Mouse (Mus musculus) neural tube, embryonic 15.5 days (tissue): Measurements from ENCODE around the gene Crebrf. TPM values are rescaled to one million over a fixed set of nuclear protein-coding genes. Genes with fewer than 3 reads are reported as not detected.
A peak's percentile ranks its signal among the peaks of the same experiment; 100 is the strongest.

ENCODE experiments used
- ATAC-seq: fragments of 200-750 bp; cut with Nextera tagmentation; 2 replicates; pipeline ENCODE4 v1.8.0; 2017; ENCODE audit warnings: mild to moderate bottlenecking, moderate TSS enrichment, moderate library complexity; ENCODE audit not compliant: low FRiP score
- H3K27ac ChIP-seq: fragments of 300-500 bp; sonication (generic); replicated peaks from 2 replicates; pipeline ENCODE4 v1.5.1; 2015; ENCODE audit warnings: mild to moderate bottlenecking, inconsistent platforms
- H3K27me3 ChIP-seq: fragments of 300-500 bp; sonication (generic); replicated peaks from 2 replicates; pipeline ENCODE4 v1.6.1; 2015; ENCODE audit warnings: inconsistent platforms
- H3K36me3 ChIP-seq: fragments of 300-500 bp; sonication (generic); 2 replicates; pipeline ENCODE4 v1.6.1; 2015; ENCODE audit warnings: inconsistent platforms
- H3K4me1 ChIP-seq: fragments of 300-500 bp; sonication (generic); 2 replicates; pipeline ENCODE4 v1.6.1; 2015; ENCODE audit warnings: inconsistent platforms
- H3K4me2 ChIP-seq: fragments of 300-500 bp; sonication (generic); 2 replicates; pipeline ENCODE4 v1.6.1; 2015; ENCODE audit warnings: inconsistent platforms, mild to moderate bottlenecking, moderate library complexity
- H3K4me3 ChIP-seq: fragments of 300-500 bp; sonication (generic); replicated peaks from 2 replicates; pipeline ENCODE4 v1.5.1; 2015; ENCODE audit warnings: mild to moderate bottlenecking, inconsistent platforms
- H3K9ac ChIP-seq: fragments of 300-500 bp; sonication (generic); replicated peaks from 2 replicates; pipeline ENCODE4 v1.6.1; 2015; ENCODE audit warnings: mild to moderate bottlenecking, inconsistent platforms
- H3K9me3 ChIP-seq: fragments of 300-500 bp; sonication (generic); replicated peaks from 2 replicates; pipeline ENCODE4 v1.6.1; 2016; ENCODE audit warnings: inconsistent platforms
- WGBS: fragments of 180-500 bp; shearing (Covaris S2); methylation state at CpG from one replicate; pipeline ENCODE4 v1.1.7; 2015; ENCODE audit warnings: mixed read lengths; 5-methylcytosine and 5-hydroxymethylcytosine counted together
- polyA plus RNA-seq: library from polyadenylated mRNA; unstranded; fragments of >200 nt; fragmentation: Nextera tagmentation; extraction: Ambion mirVana; gene quantifications from 2 replicates; pipeline ENCODE4 v1.2.1, GENCODE M21; 2015

Crebrf gene
- polyA plus RNA-seq, 1 experiment from 2014 or later: 11.4 TPM

DNA sequence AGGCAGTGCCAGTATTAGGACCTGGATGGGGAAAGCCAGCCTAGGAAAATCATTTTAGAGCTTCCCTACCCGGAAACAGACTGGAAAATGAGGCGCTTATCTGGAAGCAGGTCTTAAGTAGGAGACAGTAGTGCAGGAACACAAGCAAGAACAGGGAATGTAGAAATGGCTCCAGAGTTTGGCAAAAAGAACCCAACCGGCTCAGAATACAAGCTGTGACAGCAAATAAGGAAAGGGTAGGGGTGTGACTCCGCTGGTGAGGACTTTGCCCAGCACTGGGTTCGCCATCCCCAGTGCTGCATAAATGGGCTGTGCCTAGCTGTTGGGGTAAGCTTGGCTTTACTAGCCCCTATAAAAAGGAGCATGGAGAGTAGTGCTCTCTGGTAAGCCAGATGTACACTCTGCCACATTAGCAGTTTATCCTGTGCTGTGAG is 66.2 kb downstream of the Crebrf start:
- ATAC-seq: no peak
- peak overlapping the region; percentile 79 for H3K9ac ChIP-seq
- H3K9me3 ChIP-seq: no peaks in the 10 kb centered on the region
- H3K4me3 ChIP-seq: peak overlapping the region; percentile 78
- peaks cover 32% of the 10 kb centered on the region for H3K36me3 ChIP-seq
- peak overlapping the region; percentile 84 for H3K27ac ChIP-seq
- peak overlapping the region; percentile 94 for H3K4me2 ChIP-seq
- no peaks in the 10 kb centered on the region for H3K27me3 ChIP-seq
- H3K4me1 ChIP-seq: peaks cover 13% of the 10 kb centered on the region
- WGBS: 27% methylated on average over 5 of the region's 5 CpGs

DNA sequence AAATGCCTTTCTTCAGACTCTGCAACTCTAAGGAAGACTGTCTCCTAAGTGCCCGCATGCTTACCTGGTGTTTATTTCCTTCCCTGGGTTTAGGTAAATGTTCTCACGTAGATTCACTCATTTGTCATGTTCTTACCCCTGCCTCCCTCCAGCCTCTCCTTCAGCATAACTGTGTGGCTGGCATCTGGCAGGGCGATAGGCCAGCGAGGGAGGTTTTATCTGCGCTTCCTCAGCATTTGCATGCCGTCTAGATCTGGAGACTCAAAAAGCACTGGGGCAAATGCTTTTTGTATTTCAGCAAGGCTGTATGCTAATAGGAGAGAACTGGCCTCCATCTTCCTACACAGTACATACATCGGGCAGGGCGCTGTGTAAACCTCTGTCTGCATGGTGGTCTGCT is 69.1 kb downstream of the Crebrf start:
- WGBS: 92% methylated on average over 8 of the region's 8 CpGs
- H3K4me3 ChIP-seq: no peak overlapping the region

DNA sequence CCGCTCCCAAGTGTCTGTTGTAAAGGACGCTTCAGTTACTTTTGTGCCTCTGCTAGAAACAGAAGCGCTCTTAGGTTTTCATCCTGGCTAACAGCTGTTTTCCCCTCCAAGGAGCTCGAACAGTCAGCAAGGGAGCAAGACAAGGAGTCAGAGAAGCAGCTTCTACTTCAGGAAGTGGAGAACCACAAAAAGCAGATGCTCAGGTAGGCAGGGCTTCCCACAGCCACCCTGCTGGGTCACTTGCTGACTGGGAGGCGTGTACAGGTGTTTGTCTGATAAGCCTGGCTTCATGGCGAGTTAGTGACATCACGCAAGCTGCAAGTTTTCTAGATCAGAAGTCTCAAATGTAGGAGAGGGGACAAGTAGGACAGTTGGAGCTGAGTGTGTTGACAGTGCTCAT is 71.1 kb downstream of the Crebrf start:
- peaks cover 76% of the 10 kb centered on the region for H3K36me3 ChIP-seq
- WGBS: 96% methylated on average over 7 of the region's 7 CpGs

More for the DNA sequence above, 69.1 kb downstream of the Crebrf start:
- Histone ChIP-seq H3K36me3 (peaks cover 55% of the 10 kb centered on the region), H3K27ac (no peak overlapping the region), H3K9me3 (no peaks in the 10 kb centered on the region), H3K9ac (no peak overlapping the region), H3K4me2 (no peak overlapping the region), H3K4me1 (peaks cover 13% of the 10 kb centered on the region), H3K27me3 (no peaks in the 10 kb centered on the region)
- ATAC-seq: no peak

DNA sequence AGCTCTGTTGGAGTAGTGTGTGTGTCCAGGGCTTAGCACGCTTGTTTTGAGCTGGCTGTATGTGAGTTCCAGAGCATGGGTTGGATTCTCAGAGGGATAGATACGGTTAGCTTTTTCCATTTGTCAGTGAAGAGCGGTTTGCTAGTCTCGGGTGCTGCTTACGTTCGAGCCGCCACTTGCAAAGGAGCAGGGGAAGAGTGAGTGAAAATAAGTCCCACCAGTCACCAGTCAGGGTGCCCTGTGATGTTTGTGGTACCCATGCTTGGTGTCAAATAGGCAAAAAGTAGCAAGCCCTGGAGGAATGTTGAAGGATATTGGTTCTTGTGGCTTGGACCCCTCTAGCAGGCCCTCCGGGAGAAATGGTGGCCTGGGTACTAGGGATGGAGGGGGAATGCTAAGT is 73.5 kb downstream of the Crebrf start:
- ATAC-seq: no peak
- 92% methylated on average over 8 of the region's 8 CpGs for WGBS
- Histone ChIP-seq H3K9ac (no peak overlapping the region), H3K27me3 (no peaks in the 10 kb centered on the region), H3K4me1 (no peaks in the 10 kb centered on the region), H3K4me3 (no peak overlapping the region), H3K36me3 (peaks cover 85% of the 10 kb centered on the region), H3K9me3 (no peaks in the 10 kb centered on the region), H3K27ac (no peak overlapping the region), H3K4me2 (no peak overlapping the region)

More for the DNA sequence above, 71.1 kb downstream of the Crebrf start:
- Histone ChIP-seq H3K27me3 (no peaks in the 10 kb centered on the region), H3K4me3 (no peak overlapping the region), H3K4me1 (peaks cover 6% of the 10 kb centered on the region), H3K27ac (no peak overlapping the region), H3K4me2 (no peak overlapping the region), H3K9ac (no peak overlapping the region), H3K9me3 (no peaks in the 10 kb centered on the region)
- ATAC-seq: no peak

DNA sequence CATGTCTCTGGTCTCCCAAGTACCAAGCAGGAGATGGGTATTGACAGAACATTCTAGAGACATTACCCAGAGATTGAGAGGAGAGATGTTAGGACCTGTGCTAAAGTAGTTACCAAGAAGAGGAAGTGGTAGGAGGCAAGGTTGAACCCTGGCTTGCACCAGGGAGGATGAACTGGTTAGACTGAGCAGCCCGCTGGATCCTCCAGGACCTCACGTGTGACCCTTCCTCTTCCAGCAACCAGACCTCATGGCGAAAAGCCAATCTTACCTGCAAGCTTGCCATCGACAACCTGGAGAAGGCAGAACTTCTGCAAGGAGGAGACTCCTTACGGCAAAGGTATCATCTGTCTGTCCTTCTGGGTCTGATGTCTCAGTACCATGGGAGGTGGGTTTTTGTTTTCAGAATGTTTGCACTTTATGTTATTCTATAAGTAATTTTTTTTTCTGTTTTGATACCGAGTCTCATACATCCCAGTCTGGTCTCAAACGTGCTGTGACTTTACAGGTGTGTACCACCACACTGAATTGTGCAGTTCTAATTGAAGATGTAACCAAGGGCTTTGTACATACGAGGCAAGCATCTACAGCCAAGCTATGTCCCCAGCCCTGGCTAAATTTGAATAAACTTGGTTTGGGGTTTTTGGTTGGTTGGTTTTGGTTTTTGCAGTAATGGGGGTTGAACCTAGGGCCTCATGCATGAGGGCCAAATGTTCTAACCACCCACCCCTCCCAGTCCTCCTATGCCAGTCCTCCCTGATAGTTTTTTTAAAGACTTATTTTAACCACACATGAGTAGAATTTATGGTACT is 74.2 kb downstream of the Crebrf start:
- no peaks in the 10 kb centered on the region for H3K27me3 ChIP-seq
- no peak for ATAC-seq
- H3K27ac ChIP-seq: no peak overlapping the region
- no peak overlapping the region for H3K9ac ChIP-seq
- H3K9me3 ChIP-seq: no peaks in the 10 kb centered on the region
- no peaks in the 10 kb centered on the region for H3K4me1 ChIP-seq
- WGBS: 93% methylated on average over 8 of the region's 8 CpGs
- peaks cover 79% of the 10 kb centered on the region for H3K36me3 ChIP-seq
- H3K4me3 ChIP-seq: no peak overlapping the region
- no peak overlapping the region for H3K4me2 ChIP-seq

DNA sequence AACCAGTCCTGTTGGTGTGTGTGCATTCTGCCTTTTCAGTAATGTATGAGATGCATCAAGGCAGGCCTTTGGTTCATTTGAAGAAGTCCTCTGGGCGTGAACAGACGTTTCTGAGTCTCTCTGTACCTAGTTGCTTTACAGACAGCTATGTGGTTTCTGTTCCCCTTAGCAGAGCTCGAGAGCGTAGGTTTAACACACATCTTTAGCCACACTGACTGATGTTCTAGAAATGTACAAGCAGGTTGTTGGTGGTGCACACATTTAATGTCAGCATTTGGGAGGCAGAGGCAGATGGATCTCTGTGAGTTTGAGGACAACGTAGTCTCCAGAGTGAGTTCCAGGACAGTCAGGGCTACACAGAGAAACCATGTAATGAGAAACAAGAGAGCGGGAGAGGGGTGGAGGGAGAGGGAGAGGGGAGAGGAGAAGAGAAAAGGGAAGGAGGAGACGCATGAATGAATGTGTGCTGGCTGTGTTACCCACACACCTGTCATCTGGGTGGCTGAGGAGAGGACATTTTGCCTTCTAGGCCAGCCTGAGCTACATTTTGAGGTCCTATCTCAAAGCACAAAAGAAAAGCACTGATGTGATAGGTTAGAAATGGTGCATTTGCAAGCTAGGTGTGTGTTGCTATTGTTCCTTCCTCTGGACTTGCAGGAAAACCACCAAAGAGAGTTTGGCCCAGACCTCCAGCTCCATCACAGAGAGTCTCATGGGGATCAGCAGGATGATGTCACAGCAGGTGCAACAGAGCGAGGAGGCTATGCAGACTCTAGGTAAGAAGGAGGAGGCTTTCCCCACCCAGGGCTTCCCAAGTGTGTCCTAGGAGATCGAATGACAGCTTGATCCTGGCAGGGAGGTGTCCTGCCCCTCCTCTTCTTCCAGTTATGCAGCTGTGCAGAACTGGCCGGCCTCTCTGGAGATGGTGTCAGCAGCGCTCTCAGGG is 75.1 kb downstream of the Crebrf start:
- no peaks in the 10 kb centered on the region for H3K4me1 ChIP-seq
- H3K9ac ChIP-seq: no peak overlapping the region
- H3K27me3 ChIP-seq: no peaks in the 10 kb centered on the region
- H3K27ac ChIP-seq: no peak overlapping the region
- ATAC-seq: no peak
- H3K4me2 ChIP-seq: no peak overlapping the region
- peaks cover 70% of the 10 kb centered on the region for H3K36me3 ChIP-seq
- WGBS: 90% methylated on average over 11 of the region's 11 CpGs
- no peaks in the 10 kb centered on the region for H3K9me3 ChIP-seq
- H3K4me3 ChIP-seq: no peak overlapping the region

DNA sequence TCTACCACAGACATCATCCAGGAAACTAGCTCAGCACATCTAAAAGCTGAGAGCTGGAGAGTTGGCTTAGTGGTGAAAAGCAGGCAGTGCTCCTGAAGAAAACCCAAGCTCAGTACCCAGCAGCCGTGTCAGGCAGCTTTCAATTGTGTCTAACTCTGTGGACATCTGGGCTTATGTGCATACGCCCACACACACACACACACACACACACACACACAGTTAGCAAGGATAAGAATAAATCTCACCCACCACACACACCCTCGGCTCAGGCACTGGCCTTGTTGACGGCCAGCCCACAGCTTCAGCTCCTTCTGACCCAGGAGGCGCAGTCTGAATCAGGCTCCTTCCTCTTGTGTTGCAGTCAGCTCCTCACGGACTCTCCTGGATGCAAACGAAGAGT is 76.1 kb downstream of the Crebrf start:
- Histone ChIP-seq H3K4me2 (no peak overlapping the region), H3K27me3 (no peaks in the 10 kb centered on the region), H3K36me3 (peaks cover 62% of the 10 kb centered on the region), H3K27ac (no peak overlapping the region), H3K9ac (no peak overlapping the region), H3K4me1 (no peaks in the 10 kb centered on the region), H3K4me3 (no peak overlapping the region), H3K9me3 (no peaks in the 10 kb centered on the region)
- no peak for ATAC-seq
- 86% methylated on average over 7 of the region's 7 CpGs for WGBS

DNA sequence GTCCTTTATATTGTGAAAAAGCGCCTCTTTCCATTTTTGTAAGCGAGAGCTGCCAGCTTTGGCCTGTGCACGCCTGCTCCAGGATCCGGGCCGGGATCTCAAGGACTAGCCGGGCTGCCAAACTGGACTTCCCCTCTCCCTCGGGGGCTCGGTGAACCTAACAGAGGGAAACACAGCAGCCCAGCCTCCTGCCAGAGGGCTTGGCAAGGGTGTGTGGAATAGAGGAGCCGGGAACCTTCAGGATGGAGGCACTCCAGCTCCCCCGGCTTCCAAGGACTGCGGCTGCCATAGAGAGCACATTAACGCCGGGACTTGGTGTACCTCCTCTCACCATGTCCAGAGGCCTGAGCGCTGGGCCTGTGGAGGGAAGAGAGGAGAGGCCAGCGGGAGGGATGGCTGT is 76.6 kb downstream of the Crebrf start:
- Histone ChIP-seq H3K4me3 (no peak overlapping the region), H3K36me3 (peaks cover 57% of the 10 kb centered on the region), H3K27me3 (no peaks in the 10 kb centered on the region), H3K9me3 (no peaks in the 10 kb centered on the region), H3K9ac (no peak overlapping the region), H3K4me1 (no peaks in the 10 kb centered on the region), H3K4me2 (no peak overlapping the region), H3K27ac (no peak overlapping the region)
- WGBS: 92% methylated on average over 15 of the region's 15 CpGs
- no peak for ATAC-seq

DNA sequence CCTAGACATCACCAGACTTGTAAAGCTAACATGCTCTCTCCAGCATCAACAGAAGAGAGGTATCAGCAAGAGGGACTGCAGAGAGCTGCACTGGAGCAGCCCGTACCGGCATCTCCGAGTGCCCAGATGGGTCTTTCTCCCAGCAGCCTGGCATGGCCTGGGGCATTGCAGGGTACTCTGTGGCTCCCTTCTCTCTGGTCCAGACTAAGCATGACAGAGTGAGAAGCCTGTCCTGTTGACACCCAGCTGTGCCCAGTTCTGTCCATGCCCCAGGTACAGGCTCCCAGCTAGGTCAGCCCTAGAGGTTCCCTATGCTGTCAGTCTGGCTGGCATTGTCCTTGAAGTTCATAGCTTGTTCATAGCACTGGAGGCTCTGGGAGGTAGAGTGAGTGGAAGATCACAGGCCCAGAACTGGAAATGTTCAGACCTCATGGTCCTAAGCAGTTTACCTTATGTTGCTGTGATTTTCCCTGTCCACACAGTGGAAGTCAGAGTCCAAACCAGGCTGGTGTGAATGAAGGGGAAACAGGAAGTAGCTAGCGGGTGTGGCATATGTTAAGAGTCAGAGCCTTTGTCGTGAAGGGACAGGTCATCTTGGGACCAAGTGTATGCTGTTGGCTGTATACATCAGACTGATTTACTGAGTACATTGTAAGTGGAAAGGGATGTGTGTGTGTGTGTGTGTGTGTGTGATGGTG is 77.8 kb downstream of the Crebrf start:
- H3K9me3 ChIP-seq: no peaks in the 10 kb centered on the region
- no peak overlapping the region for H3K4me2 ChIP-seq
- H3K9ac ChIP-seq: no peak overlapping the region
- peaks cover 50% of the 10 kb centered on the region for H3K36me3 ChIP-seq
- no peak overlapping the region for H3K27ac ChIP-seq
- H3K27me3 ChIP-seq: no peaks in the 10 kb centered on the region
- H3K4me1 ChIP-seq: no peaks in the 10 kb centered on the region
- no peak for ATAC-seq
- 86% methylated on average over 5 of the region's 5 CpGs for WGBS
- no peak overlapping the region for H3K4me3 ChIP-seq

DNA sequence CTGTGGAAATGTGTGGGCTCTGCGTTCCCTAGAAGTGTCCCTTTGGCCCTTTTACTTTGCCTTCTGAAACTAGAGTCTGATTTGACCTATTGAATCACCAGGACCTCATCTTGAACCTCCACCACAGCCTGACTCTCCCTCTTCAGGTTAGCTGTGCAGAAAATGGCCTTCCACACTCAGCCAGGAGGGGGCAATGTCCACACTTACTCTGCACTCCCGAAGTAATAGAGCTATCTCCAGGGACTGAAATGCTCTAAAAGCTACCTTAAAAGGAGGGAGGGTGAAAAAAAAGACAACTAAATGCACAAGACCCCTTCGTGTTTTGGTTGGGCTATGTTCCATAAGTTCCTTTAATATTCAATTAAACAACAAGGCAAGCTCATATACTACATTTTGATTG is 79.3 kb downstream of the Crebrf start:
- Histone ChIP-seq H3K4me1 (no peaks in the 10 kb centered on the region), H3K27me3 (no peaks in the 10 kb centered on the region), H3K4me3 (no peak overlapping the region), H3K9ac (no peak overlapping the region), H3K36me3 (peaks cover 36% of the 10 kb centered on the region), H3K9me3 (no peaks in the 10 kb centered on the region), H3K27ac (no peak overlapping the region), H3K4me2 (no peak overlapping the region)
- no peak for ATAC-seq
- WGBS: 26% methylated on average over 3 of the region's 3 CpGs

DNA sequence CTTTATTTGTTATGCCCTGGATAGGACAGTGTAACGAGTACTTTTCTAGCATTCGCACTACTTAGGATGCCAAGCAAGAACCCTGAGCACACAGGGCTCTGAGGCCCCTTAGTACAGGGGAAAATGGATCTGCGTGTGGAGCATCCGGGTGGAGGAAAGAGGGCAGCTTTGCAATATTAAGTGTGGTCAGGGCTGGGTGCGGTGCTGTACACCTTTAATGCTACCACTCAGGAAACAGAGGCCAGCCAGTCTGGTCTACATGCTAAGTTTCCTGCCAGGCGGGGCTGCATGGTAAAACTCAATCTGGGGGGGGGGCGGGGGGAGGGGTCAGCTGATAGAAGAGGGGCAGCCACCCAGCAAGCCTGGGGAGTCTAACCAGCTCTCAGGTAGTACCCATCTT is 79.9 kb downstream of the Crebrf start:
- ATAC-seq: no peak
- H3K4me1 ChIP-seq: no peaks in the 10 kb centered on the region
- WGBS: 80% methylated on average over 7 of the region's 7 CpGs
- peaks cover 30% of the 10 kb centered on the region for H3K36me3 ChIP-seq
- no peaks in the 10 kb centered on the region for H3K9me3 ChIP-seq
- H3K9ac ChIP-seq: no peak overlapping the region
- no peak overlapping the region for H3K27ac ChIP-seq
- H3K4me3 ChIP-seq: no peak overlapping the region
- no peak overlapping the region for H3K4me2 ChIP-seq
- no peaks in the 10 kb centered on the region for H3K27me3 ChIP-seq
